Mouse (Mus musculus) thymus, adult 2 months (tissue): Measurements from ENCODE around the gene Rps9.
"Not testable (repeated sequence)": the region's sequence is repeated elsewhere in the genome, so short reads cannot be mapped to it uniquely, and the experiment has no call there.

Source experiments
- CTCF ChIP-seq: fragments of 200-500 bp; IDR thresholded peaks from 2 replicates; pipeline ENCODE4 v1.5.1; 2012; ENCODE audit warnings: mild to moderate bottlenecking, control low read depth, low read length, moderate library complexity, borderline replicate concordance; ENCODE audit not compliant: control insufficient read depth, poor library complexity, insufficient read depth; ENCODE audit errors: extremely low read depth
- POLR2A ChIP-seq: fragments of 200-500 bp; IDR thresholded peaks from 2 replicates; pipeline ENCODE4 v1.6.1; 2012; ENCODE audit warnings: mild to moderate bottlenecking, low read length, control low read depth, moderate library complexity; ENCODE audit not compliant: control insufficient read depth, poor library complexity, insufficient read depth; ENCODE audit errors: extremely low read depth

DNA sequence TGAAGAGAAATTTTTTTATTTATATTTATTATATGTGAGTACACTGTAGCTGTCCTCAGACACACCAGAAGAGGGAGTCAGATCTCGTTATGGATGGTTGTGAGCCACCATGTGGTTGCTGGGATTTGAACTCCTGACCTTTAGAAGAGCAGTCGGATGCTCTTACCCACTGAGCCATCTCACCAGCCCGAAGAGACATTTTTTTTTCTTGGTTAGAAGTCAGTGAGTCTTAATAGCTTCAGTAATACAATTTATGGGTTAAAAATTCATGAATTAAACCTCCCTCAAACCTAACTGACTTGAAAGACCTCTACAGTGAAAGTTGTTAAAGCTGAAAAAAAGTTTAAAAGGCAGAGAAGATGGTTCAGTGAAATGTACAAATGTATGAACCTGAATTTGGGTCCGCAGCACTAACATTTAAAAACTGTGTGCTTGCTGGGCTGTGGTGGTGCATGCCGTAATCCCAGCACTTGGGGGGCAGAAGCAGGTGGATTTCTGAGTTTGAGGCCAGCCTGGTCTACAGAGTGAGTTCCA, 4.7 kb downstream of the Rps9 start:
- not testable (repeated sequence) for TF ChIP-seq CTCF, POLR2A
